Mouse (Mus musculus) MEL (cell line): Measurements from ENCODE around the gene Tspo2.

Experiments
- KAT2A ChIP-seq: conservative IDR thresholded peaks from 2 replicates; pipeline ENCODE4 v1.6.1; 2012; ENCODE audit warnings: low read depth, low read length, improper control_type of control experiment, inconsistent platforms
- POLR2AphosphoS2 ChIP-seq: IDR thresholded peaks from 2 replicates; pipeline ENCODE4 v1.6.1; 2011; ENCODE audit warnings: low read length, improper control_type of control experiment

DNA sequence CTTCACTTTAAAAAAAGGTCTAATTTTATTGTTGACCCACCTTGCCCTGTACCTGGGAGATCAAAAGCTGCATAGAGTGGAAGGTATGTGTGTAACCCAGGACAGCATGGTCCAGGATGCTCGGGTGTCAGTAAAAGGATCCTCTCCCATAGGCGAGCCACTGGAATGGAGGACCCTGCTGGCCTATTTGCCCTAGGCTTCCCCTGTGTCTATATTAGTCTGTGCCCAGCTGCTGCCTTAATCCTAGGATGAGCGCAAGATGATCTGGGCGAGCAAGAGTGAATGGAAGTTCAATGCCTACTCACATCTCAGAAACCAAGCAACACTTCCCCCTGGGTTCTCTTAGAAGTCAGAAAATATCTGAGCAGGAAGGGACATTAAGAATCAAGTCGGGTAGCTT lies 20.3 kb downstream of the Tspo2 start:
- TF ChIP-seq POLR2AphosphoS2 (no peak), KAT2A (no peak)
